Mouse (Mus musculus) cerebellum, postnatal 25 days (tissue): ENCODE data around the gene Olfr159.
A peak's percentile ranks its signal among the peaks of the same experiment; 100 is the strongest.
"Not testable (repeated sequence)": the region's sequence is repeated elsewhere in the genome, so short reads cannot be mapped to it uniquely, and the experiment has no call there.

Experiments used
- DNase-seq, 2 experiments: peaks; one replicate each; pipeline ENCODE4 v3.0.0; 2021; ENCODE audit warnings: mixed read lengths in 2 of 2

The Olfr159 gene

DNA sequence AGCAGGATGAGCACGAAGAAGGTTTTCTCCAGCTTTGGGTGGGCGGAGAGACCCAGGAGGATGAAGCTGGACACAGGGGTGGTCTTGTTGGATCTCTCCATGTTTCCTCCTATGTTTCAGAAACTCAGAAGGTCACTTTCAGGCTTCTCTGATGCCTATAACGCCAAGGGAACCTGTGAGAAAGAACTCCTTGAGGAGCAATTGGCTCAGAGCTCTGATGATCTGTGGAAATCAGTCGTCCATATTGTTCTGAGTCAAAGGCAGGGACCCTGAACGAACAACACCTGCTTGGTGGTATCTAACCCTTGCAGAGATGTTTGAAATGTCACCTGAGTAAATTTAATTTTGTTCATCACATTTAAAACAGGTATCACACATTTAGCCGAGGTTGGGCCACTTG lies at the start of gene Olfr159:
Gene Olfr159, minus strand, starts transcription at position 101 of the 400 bp plus-strand sequence.
- no peak for DNase-seq

DNA sequence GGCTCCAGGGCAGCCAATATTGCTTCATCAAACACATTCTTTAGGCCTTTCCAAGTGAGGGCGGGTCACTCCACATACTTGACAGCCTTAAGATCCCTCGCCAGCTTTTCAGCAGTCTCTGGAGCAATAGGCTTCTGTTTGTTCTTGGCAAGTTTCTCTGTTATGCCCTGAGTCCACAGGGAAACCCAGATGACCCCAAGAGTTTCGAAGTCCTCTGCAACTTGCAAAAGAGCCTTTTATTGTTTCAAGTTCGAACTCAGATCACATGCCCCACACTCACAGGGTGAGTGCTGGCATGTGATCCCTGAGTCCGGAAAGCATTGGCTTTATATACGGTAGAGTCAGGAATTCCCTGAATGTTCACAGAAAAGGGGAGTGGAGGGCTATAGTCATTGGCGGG lies 28.1 kb upstream of the Olfr159 start:
- DNase-seq: no peak

DNA sequence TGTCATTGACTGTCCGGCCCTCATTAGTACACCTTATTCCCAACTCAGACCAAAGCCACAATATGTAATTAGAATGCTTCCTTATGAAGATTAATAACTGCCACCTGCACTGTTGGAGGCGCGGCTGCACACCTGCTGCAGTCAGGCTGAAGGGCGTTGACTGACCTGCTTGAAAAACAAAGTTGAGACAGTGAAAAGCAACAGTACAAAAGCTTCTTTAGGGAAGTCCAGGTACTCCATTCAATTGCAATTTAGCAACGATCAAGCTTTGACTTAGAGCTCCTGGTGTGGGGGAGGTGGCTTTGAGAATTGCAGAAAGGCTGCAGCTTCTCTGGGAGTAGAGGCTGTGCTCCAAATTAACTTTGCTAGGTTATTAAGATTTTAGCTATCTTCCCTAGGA lies 25.0 kb upstream of the Olfr159 start:
- not testable (repeated sequence) for DNase-seq

DNA sequence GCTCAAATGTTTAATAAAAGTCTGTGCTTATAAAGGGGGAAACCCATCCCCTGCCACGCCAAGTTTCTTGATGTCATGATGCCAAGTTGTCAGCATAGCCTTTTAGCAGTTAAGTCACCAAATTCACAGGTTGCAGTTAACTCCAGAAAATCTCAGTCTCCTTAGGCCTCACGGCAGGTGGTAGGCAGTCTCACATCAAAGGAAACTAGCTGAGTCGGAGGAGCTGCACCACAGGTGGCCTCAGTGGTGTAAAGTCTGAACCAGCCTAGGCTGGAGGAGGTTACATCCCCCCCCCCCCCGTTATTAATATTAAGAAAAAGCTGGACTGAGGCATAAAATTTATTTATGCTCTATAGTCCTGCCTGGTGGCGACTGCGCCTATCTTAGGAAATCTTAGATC lies 24.5 kb upstream of the Olfr159 start:
- DNase-seq: no peak

DNA sequence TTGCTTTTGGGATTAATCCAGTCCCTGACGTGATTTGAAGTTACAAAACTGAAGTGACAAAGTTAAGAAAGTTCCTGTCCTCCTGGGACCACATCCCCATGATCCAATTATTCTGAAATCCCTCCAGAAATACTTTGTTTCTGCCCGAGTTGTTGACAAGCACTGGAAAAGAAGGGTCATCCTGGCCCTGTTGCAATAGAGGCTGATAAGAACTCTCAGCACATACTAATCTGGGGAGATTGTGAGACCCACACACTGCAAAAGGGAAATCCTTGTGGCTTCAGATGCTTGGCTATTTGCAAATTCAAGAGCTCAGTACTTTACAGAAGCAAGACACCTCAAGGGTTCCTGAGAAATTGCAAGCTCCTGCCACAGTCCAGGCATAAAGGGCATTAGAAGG lies 1.5 kb upstream of the Olfr159 start:
- DNase-seq: no peak

DNA sequence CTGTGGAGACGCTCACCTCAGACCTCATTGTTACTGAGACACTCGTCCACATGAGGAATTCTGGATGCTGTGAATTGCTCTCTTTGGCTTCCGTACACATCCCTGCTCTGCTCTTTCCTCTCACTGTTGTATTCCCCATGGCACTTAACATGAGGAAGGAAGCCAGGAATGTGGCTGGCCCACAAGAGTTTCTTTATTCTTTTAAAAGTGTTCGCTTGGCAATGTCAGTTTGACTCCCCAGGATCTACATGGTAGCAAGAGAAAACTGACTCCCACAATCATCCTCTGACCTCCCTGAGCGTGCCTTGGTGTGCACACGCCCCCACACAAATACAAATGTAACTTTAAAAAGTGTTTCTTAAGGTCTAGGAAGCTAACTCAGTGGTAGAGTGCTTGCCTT lies 817 bp upstream of the Olfr159 start:
- no peak for DNase-seq

DNA sequence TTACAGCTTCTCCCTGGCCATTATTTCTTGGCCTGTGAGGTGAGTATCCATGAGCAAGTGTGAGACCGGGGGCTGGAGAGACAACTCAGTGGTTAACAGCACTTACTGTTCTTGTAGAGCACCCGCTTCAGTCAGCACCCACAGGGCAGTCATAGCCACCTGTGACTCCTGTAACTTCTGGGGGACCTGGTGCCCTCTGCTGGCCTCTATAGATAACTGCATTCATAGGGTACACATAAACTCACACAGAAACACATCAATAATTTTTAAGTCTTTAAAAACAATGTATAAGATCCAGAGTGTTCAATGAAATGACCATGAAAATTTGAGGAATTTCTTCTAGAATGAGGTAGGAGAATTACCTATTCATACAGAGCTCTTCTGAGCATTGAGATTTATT lies 1.4 kb downstream of the Olfr159 start:
- no peak for DNase-seq

DNA sequence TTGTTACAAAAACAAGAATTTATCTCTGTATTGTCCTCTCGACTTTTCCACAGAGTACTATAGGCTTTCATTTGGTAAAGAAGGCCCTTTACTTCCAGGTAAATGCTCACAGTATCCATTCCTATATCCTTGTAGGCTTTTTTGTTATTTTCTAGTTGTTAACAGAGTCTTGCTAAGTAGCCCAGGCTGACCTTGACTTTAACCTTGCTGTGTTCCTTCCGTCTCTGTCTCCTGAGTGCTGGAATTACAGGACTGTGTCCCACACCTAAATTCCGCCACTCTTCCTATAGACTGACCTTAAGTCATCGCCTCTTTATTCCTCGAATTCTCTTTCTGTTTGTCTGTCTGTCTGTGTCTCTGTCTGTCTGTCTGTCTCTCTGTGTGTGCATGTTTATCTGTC lies 2.5 kb downstream of the Olfr159 start:
- DNase-seq: no peak

DNA sequence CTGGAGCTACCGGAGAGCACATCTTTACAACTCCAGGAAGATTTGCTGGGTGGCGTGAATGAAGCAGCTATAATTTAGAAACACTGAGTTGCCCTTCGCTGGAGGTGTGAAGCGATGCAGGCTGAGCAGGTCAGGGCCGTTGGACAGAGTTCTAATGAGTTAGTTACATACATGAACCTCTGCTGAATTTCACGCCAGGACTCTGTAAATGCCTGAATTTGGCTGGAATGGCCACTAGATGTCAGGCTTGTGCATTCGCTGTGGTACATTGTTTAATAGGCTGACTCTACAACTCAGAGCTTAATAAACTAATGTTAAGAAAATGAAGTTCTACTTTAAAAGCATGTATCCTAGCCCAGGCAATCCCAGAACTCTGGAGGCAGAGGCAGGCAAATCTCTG lies 7.4 kb downstream of the Olfr159 start:
- peak; percentile 35 to 64 for DNase-seq

DNA sequence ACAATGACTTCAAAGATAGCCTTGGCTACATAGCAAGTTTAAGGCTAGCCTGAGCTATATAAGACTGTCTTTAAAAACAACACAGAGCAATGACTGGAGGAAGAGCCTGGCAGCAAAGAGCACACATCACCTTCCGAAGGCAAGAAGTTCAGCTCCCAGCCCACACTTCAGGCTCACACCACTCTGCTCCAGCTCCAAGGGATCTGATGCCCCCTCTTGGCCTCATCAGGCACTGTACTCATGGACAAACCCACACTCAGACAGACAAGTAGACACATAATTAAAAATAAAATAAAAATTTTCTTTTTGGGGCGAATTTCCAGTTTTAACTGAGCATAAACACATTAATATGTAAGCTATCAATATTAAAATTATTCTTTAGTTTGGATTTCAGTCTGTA lies 9.5 kb downstream of the Olfr159 start:
- no peak for DNase-seq

DNA sequence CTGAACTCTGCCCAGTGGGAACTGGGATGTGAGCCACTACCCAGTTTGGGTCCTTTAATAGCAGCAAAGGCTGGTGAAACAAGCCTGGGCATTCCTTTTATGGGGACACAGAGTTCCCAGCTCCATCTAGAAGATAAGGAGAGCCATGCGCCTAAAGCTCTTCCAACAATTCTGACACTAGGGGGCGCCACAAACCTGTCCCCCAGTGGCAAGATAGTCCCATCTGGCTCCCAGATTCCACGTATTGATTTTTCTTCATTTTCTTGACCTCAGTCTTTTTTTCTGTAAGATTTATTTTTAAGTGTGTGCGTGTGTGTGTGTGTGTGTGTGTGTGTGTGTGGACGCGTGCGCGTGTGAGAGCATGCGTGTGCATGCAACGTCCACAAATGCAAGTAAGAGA lies 10.3 kb downstream of the Olfr159 start:
- DNase-seq: peak in 1 of 2 experiments; percentile 25

DNA sequence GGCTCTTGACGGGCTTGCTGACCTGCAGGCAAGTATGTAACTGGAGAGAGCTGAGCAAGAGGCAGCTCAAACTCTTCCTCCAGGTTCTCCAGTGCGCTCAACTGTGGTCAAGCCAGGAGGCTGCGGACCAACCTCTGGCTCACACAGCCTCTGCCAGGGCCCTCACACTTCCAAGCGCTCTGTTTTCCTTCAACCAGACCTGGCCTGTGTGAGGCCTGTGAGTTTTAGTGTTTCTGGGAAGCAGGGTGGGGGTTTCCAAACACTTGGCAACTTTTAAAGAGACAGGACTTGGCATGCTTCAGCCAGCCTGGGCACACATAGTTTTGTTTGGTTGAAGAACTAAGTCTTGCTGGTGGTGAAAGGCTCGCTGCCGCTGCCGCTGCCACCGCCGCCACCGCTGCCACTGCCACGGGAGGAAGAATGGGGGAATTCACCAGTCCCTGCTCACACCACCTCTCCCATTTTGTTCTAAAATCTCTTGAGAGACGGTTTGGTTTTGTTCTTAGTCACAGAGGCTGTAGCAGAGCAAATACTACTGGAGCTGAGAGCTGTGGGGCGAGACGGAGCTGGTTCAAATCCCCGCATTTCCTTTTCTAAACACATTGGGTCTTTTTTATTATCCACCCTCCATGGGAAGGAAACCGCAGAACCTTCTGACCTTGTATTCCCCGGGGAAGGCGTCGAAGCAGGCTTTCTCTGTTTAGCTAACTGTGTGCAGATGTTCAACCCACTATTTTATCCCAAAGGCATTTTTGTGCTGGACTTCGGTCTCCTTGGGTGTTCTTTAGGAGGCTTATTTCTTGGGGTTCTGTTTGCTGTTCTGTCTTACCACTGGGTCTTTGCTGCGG lies 11.0 kb downstream of the Olfr159 start:
- no peak for DNase-seq

DNA sequence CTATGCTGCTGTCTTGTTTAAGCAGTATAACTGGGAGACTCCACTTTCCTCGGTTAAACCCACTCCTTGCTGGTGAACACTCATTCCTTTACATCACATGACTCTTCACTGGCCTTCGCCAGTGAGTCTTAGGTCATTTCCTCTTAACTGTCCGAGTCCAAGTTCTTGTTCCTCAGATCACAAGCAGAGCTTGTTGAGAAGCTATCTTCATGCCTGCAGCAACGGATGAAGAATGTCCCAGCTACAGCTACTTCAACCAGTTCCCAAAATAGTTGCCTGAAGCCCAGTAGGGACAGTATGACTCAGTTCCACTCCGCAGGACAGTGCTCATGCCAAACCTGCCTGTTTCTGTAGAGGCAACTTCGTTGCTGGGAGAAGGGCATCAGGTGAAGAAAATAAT lies 13.6 kb downstream of the Olfr159 start:
- DNase-seq: no peak

DNA sequence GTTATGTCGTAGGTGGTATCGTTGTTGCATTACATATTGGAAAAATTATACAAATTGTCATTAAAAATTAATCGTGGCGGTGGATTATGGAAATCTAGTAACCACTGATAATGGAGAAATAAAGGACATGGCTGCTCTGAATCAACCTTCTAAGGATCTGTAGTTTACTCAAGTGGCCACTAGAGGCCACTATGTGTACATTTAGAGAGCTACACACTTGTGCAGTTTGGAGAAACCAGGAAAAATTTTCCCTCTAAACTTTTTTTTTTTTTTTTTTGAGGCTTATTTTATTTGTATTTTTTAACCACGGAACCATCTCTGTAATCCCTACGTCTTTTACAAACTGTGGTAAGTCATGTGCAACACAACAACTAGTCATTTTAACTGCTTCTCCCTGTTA lies 25.6 kb downstream of the Olfr159 start:
- no peak for DNase-seq

DNA sequence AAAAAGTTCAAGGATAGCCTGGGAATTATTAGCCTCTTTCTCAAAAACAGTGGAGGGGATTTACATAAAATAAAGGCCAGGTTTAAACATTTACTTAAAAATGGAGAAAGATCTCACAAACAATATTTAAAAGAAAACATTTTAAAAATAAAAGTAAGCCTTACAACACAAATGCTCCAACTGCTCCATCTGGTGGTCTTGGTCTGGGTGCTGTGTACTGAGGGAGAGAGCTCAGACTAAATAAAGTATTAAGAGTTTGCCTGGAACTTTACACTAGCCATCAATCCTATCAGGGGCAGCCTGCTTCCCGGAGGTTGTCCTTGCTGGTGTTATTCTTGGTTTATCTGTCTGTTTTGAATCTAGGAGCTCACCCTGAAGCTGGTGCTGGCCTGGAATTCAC lies 27.7 kb downstream of the Olfr159 start:
- no peak for DNase-seq

DNA sequence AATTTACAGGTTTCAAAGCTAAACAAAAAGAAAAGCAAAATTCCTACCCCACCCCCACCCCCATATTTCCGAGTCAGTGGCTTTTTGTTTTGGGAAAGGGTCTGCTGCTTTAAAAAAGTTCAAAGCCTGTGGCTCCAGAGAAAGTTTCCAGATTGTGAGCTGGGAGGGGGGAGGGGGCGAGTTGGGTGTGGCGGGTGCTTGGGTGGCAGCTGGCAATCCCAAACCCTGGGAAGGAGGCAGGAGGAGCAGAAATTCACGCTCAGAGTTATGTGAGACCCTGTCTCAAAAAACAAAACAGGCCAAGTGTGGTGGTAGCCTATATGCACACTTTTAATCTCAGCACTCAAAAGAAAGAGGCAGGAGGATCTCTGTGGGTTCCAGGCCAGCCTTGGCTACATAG lies 28.2 kb downstream of the Olfr159 start:
- DNase-seq: no peak

DNA sequence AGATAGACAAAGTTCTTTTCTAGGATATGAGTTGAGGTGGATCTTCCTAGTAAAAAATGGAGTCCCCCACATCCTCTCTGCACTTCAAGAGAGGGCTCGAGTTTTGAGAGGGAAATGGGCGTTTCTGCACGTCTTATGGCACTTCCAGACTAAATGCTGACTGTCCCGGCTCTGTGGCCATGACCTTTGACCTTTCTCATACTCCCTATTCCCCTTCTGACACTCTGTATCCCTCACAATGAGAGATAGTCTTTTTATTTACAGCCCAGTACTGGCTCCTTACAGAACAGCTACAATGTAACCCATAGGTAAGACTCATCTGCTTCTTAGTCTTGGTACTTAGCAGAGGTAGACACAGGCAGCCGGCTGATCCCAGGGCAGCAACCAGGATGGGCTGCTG lies 29.3 kb downstream of the Olfr159 start:
- DNase-seq: no peak

DNA sequence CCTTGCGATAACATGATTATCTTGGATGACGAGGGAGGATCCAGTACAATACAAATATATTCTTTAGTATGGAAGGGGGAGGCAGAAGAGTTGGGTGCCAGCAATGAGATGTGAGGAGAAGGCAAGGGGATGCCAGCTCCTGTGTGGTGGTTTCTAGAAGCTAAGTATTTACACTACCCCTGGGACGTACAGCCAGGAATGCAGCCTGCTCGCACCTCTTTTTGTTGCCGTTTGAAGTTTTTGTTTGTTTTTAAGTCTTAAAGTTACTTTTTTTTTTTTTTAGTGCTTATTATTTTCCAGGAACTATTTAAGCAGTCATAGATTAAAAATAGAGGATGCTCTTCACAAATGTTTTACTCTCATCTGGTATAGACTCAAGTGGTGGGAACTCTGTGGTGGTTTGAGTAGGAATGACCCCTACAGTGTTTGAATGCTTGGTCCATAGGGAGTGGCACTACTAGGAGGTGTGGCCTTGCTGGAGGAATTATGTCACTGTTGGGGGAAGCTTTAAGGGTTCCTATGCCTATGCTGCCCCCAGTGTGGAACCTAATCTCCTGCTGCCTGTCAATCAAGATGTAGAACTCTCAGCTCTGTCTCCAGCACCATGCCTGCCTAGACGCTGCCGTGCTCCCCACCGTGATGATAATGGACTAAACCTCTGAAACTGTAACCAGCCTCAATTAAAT lies 31.7 kb downstream of the Olfr159 start:
- no peak for DNase-seq

DNA sequence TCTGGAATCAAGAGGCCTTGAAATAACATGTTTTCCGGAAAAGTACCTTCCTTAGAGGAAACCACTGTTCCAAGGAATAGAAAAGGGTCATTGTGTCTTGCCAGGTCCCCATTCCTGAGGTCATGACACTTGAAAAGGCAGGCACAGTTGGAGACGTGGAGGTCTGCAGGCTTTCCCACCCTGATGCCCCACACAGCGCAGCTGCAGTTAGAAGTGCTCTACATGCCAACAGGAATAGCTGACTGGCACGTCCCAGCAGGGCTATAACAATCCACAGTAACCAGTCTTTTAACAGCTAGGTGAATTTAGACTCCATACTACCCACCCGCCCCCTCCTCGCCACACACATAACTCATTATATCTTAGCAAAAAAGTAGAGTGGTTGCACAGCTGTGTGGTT lies 33.7 kb downstream of the Olfr159 start:
- no peak for DNase-seq

DNA sequence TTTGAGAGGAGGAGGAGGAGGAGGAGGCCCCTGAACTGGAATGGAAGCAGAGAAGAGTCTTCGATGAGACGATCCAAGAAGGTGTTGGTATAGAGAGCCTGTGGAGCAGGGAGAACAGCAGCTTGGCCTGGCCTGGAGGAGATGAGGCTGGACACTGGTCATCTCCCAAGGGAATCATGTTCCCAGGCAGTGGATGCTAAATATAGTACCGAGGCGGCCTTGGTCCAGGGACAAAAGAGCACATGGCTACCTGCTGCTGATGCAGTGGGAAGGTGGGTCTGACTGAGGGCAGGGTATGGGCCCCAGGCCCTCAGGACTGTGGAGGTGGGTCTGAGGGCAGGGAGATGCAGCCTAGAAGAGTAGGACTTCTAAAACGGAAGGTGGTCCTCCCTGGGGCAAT lies 37.6 kb downstream of the Olfr159 start:
- DNase-seq: no peak

DNA sequence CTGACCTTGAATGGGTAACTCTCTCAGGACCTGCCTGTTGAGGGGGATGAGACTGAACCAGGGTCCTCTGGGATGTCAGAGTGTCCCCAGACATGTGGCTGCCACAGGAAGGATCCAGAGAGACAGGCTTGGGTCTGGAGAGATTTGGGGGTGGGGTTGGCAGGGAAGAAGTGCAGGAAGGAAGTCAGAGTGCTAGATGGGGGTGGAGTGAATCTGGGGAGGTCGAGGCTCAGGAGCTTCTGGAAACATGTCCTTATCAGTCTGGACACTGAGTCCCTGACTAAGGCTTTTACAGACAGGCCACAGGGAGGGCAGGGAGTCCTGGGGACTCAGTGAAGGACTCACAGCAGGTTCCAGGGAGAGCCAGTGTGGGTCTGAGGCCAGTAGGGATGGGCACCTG lies 38.6 kb downstream of the Olfr159 start:
- DNase-seq: no peak

DNA sequence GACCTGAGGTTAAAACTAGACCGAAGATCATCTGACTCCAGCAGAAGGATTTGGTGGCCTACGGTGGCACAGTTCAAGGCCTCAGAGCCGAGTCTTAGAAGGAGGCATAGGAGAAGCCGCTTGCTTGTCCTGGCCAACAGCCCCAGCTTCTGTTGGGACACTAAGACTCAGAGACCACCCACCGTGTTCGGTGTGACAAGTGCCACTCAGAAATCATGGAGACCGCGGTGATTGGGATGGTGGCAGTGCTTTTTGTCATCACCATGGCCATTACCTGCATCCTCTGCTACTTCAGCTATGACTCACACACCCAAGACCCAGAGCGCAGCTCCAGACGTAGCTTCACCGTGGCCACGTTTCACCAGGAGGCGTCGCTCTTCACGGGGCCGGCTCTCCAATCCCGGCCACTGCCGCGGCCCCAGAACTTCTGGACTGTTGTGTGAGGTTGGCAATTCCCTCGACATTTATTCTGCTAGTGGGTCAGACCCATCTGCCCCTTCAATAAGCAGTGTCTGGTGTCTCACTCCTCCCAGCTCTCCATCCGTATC lies 40.0 kb downstream of the Olfr159 start:
- DNase-seq: no peak

DNA sequence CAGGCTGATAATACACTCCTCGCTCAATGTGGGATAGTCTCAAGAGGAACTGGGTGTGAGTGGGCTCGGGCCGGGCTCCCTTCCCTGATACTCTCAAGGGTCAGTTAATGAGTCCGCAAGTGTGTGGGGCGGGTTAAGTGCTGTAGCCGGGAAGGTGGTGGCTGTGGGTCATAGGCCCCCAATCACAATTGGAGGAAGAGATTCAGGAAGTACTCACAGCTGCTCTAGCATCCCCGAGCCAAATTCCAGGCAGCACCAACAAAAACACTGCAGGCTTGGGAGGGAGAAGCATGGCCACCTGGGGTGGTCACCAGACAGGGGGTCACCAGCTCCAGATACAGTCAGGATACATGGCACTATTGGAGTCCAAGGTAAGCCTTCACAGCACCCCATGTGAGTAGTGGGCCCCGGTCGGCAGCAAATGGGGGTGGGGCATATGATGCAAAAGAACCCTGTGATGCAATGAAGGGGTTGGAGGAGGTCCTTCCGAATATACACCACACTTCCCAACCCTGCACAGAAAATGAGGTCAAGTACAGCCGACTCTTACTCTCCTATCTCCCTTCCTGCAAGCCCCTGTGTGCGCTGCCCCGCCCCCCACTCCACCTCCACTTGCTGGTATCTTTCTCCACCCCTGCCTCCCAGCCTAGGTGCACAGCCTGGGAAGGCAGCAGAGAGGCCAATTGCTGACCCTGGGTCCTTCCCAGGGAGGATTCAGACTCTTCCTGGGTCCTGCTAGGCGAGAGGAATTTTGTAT lies 40.8 kb downstream of the Olfr159 start, which contains the start of gene Spaar:
Gene Spaar, plus strand, starts transcription at position 241 of the 757 bp plus-strand sequence.
- DNase-seq: no peak
